Mouse (Mus musculus) CH12.LX (cell line): ENCODE measurements around the gene Scgb2a2. TPM values are rescaled to one million over a fixed set of nuclear protein-coding genes. Genes with fewer than 3 reads are reported as not detected.

Source experiments
- DNase-seq: peaks from one replicate; pipeline ENCODE4 v3.0.0-alpha.2; 2013; ENCODE audit errors: extremely low read depth
- H3K27ac ChIP-seq: 2 replicates; pipeline ENCODE4 v1.5.1; 2012; ENCODE audit warnings: low read depth, mild to moderate bottlenecking, control low read depth, moderate library complexity; ENCODE audit not compliant: insufficient read depth
- H3K27me3 ChIP-seq: replicated peaks from 2 replicates; pipeline ENCODE3; 2012; ENCODE audit warnings: inconsistent platforms
- H3K36me3 ChIP-seq, 2 experiments: replicated peaks in 1 of 2; 2 replicates each; pipeline versions ENCODE3 to v1.6.1; 2012; ENCODE audit warnings: inconsistent platforms in 1 of 2, low read length in 1 of 2, mild to moderate bottlenecking in 1 of 2, mixed read lengths in 1 of 2, moderate library complexity in 1 of 2; ENCODE audit not compliant: control insufficient read depth in 1 of 2, insufficient read depth in 1 of 2
- H3K4me1 ChIP-seq, 2 experiments: 2 replicates each; pipeline ENCODE4 v1.6.1; 2012; ENCODE audit warnings: inconsistent platforms in 1 of 2, moderate library complexity in 1 of 2; ENCODE audit not compliant: insufficient read depth in 2 of 2, control insufficient read depth in 1 of 2
- H3K4me2 ChIP-seq: 2 replicates; pipeline ENCODE4 v1.6.1; 2012; ENCODE audit warnings: low read depth, mild to moderate bottlenecking, control low read depth; ENCODE audit not compliant: poor library complexity, insufficient read depth, severe bottlenecking
- H3K4me3 ChIP-seq, 3 experiments: fragments of 150-350 bp in 1 of 3; sonication (generic) in 1 of 3; replicated peaks in 1 of 3; 2 replicates each; pipeline versions ENCODE3 to v1.5.1; 2011 to 2012; ENCODE audit warnings: low read depth in 2 of 3, low read length in 2 of 3, mild to moderate bottlenecking in 2 of 3, moderate library complexity in 2 of 3, control low read depth in 1 of 3, improper control_type of control experiment in 1 of 3, inconsistent platforms in 1 of 3, mixed read lengths in 1 of 3; ENCODE audit not compliant: poor library complexity in 1 of 3
- H3K79me2 ChIP-seq: replicated peaks from 2 replicates; pipeline ENCODE4 v1.6.1; 2012; ENCODE audit warnings: mild to moderate bottlenecking, moderate library complexity; ENCODE audit not compliant: control insufficient read depth, poor library complexity, insufficient read depth, severe bottlenecking; ENCODE audit errors: extremely low read depth
- H3K9ac ChIP-seq: 2 replicates; pipeline ENCODE4 v1.6.1; 2012; ENCODE audit warnings: low read depth, mild to moderate bottlenecking, control low read depth, moderate library complexity; ENCODE audit not compliant: insufficient read depth
- H3K9me3 ChIP-seq: replicated peaks from 2 replicates; pipeline ENCODE3; 2012; ENCODE audit warnings: low read length, inconsistent platforms, mixed read lengths
- CHD1 ChIP-seq: IDR thresholded peaks from 2 replicates; pipeline ENCODE4 v1.6.1; 2012; ENCODE audit warnings: low read depth, low read length, improper control_type of control experiment, inconsistent platforms
- CHD2 ChIP-seq: IDR thresholded peaks from 2 replicates; pipeline ENCODE4 v1.6.1; 2011; ENCODE audit warnings: low read length, improper control_type of control experiment
- ETS1 ChIP-seq: conservative IDR thresholded peaks from 2 replicates; pipeline ENCODE4 v1.6.1; 2012; ENCODE audit warnings: low read depth, mild to moderate bottlenecking, inconsistent platforms, low read length, improper control_type of control experiment, moderate library complexity
- GABPA ChIP-seq: IDR thresholded peaks from 2 replicates; pipeline ENCODE4 v1.6.1; 2012; ENCODE audit warnings: low read depth, low read length, improper control_type of control experiment, inconsistent platforms; ENCODE audit not compliant: insufficient replicate concordance
- IRF4 ChIP-seq: IDR thresholded peaks from 2 replicates; pipeline ENCODE4 v1.6.1; 2014; ENCODE audit warnings: low read depth, mild to moderate bottlenecking, inconsistent platforms, low read length, improper control_type of control experiment
- JUND ChIP-seq: conservative IDR thresholded peaks from 2 replicates; pipeline ENCODE4 v1.6.1; 2011; ENCODE audit warnings: low read depth, low read length, improper control_type of control experiment
- KAT2A ChIP-seq: IDR thresholded peaks from 2 replicates; pipeline ENCODE4 v1.6.1; 2012; ENCODE audit warnings: low read length, improper control_type of control experiment, inconsistent platforms; ENCODE audit not compliant: insufficient replicate concordance
- MAFK ChIP-seq: IDR thresholded peaks from 2 replicates; pipeline ENCODE4 v1.6.1; 2011; ENCODE audit warnings: low read length, improper control_type of control experiment; ENCODE audit not compliant: insufficient replicate concordance
- MAX ChIP-seq: IDR thresholded peaks from 2 replicates; pipeline ENCODE4 v1.6.1; 2011; ENCODE audit warnings: low read length, improper control_type of control experiment
- MAZ ChIP-seq: IDR thresholded peaks from 2 replicates; pipeline ENCODE4 v1.6.1; 2012; ENCODE audit warnings: low read depth, mild to moderate bottlenecking, inconsistent platforms, low read length, improper control_type of control experiment, moderate library complexity
- MEF2A ChIP-seq: IDR thresholded peaks from 2 replicates; pipeline ENCODE4 v1.6.1; 2014; ENCODE audit warnings: low read depth, mild to moderate bottlenecking, inconsistent platforms, low read length, improper control_type of control experiment, borderline replicate concordance
- MYC ChIP-seq: IDR thresholded peaks from 2 replicates; pipeline ENCODE4 v1.6.1; 2011; ENCODE audit warnings: low read depth, mild to moderate bottlenecking, improper control_type of control experiment, low read length
- NELFE ChIP-seq: IDR thresholded peaks from 2 replicates; pipeline ENCODE4 v1.6.1; 2011; ENCODE audit warnings: low read depth, low read length, improper control_type of control experiment
- NRF1 ChIP-seq: IDR thresholded peaks from 2 replicates; pipeline ENCODE4 v1.6.1; 2014; ENCODE audit warnings: low read depth, mild to moderate bottlenecking, inconsistent platforms, low read length, improper control_type of control experiment, moderate library complexity
- PAX5 ChIP-seq: IDR thresholded peaks from 2 replicates; pipeline ENCODE4 v1.6.1; 2012; ENCODE audit warnings: low read length, inconsistent platforms, mixed read lengths
- POLR2A ChIP-seq: IDR thresholded peaks from 2 replicates; pipeline ENCODE4 v1.6.1; 2011; ENCODE audit warnings: low read depth, mild to moderate bottlenecking, improper control_type of control experiment, low read length
- RAD21 ChIP-seq: IDR thresholded peaks from 2 replicates; pipeline ENCODE4 v1.6.1; 2011; ENCODE audit warnings: low read depth, mild to moderate bottlenecking, low read length, improper control_type of control experiment, moderate library complexity
- RCOR1 ChIP-seq: conservative IDR thresholded peaks from 2 replicates; pipeline ENCODE4 v1.6.1; 2012; ENCODE audit warnings: low read depth, mild to moderate bottlenecking, inconsistent platforms, low read length, improper control_type of control experiment
- SIN3A ChIP-seq: IDR thresholded peaks from 2 replicates; pipeline ENCODE4 v1.6.1; 2012; ENCODE audit warnings: low read length, improper control_type of control experiment, inconsistent platforms
- TCF12 ChIP-seq: IDR thresholded peaks from 2 replicates; pipeline ENCODE4 v1.6.1; 2014; ENCODE audit warnings: low read depth, mild to moderate bottlenecking, inconsistent platforms, low read length, improper control_type of control experiment
- USF1 ChIP-seq: IDR thresholded peaks from 2 replicates; pipeline ENCODE4 v1.6.1; 2014; ENCODE audit warnings: low read depth, mild to moderate bottlenecking, inconsistent platforms, low read length, improper control_type of control experiment
- ZMIZ1 ChIP-seq: IDR thresholded peaks from 2 replicates; pipeline ENCODE4 v1.6.1; 2012; ENCODE audit warnings: low read depth, mild to moderate bottlenecking, inconsistent platforms, low read length, improper control_type of control experiment
- dilution Hi-C: fragments of 300-500 bp; cut with MboI; formaldehyde crosslinking; loops from 2 replicates; pipeline ENCODE4 v1.14.3; 2020; ENCODE audit warnings: low sequenced_read_pairs; ENCODE audit not compliant: extremely low pct_unique_long_range_greater_than_20kb, extremely low pct_ligation_motif_present
- in situ Hi-C: fragments of 300-500 bp; cut with MboI; formaldehyde crosslinking; loops from 3 replicates; pipeline ENCODE4 v1.14.3; 2019; ENCODE audit warnings: low sequenced_read_pairs, low pct_ligation_motif_present, low pct_unique_long_range_greater_than_20kb, mixed read lengths
- polyA plus RNA-seq: library from polyadenylated mRNA; unstranded; fragments of >175 nt; gene quantifications from 2 replicates; pipeline ENCODE4 v1.2.1, GENCODE M21; 2012; ENCODE audit warnings: low read depth; ENCODE audit not compliant: insufficient read length
- total RNA-seq, 2 experiments: library from RNA; depleted of rRNA; stranded (reverse); fragments of 300-350 nt in 1 of 2; fragments of >200 nt in 1 of 2; gene quantifications; 2 replicates each; pipeline ENCODE4 v1.2.3; 2012 to 2014

The Scgb2a2 gene
- total and polyA plus RNA-seq, 3 experiments: not detected

- H3K9me3 ChIP-seq: no peaks in the 10 kb centered on the region
- dilution Hi-C loops: no loop called here
Observed at GRCm38 (mm10) chr19:9864856-9865255, 17.5 kb downstream of the Scgb2a2 start.

GRCm38 (mm10) chr19:9865466-9865865 lies 18.1 kb downstream of the Scgb2a2 start:
- Histone ChIP-seq H3K4me3 (no peak overlapping the region), H3K27ac (no peak overlapping the region), H3K9ac (no peak overlapping the region), H3K27me3 (no peaks in the 10 kb centered on the region), H3K36me3 (peaks cover 5 to 17% of the 10 kb centered on the region in 2 experiments), H3K9me3 (no peaks in the 10 kb centered on the region)
- no peak for DNase-seq
- TF ChIP-seq PAX5 (no peak), TCF12 (no peak), RCOR1 (no peak), KAT2A (no peak), MYC (no peak), USF1 (no peak), GABPA (no peak)
- TF ChIP-seq, all 38 proteins: peak for 0
- in situ Hi-C loops: loop anchor here (25.0 kb wide), 1 partner anchor 1028 kb away; the partner anchor contains the start of genes AC129217.1, Bscl2 and Gng3
- H3K79me2 ChIP-seq: no peaks in the 10 kb centered on the region
- dilution Hi-C loops: no loop called here
- H3K4me1 ChIP-seq: no peaks in the 10 kb centered on the region
- no peak overlapping the region for H3K4me2 ChIP-seq

More at GRCm38 (mm10) chr19:9864856-9865255, 17.5 kb downstream of the Scgb2a2 start:
- no peaks in the 10 kb centered on the region for H3K4me1 ChIP-seq
- H3K4me3 ChIP-seq: no peak overlapping the region
- TF ChIP-seq JUND (no peak), KAT2A (no peak)
- in situ Hi-C loops: loop anchor here (25.0 kb wide), 1 partner anchor 1028 kb away; the partner anchor contains the start of genes AC129217.1, Bscl2 and Gng3
- H3K4me2 ChIP-seq: no peak overlapping the region
- H3K79me2 ChIP-seq: no peaks in the 10 kb centered on the region
- no peak overlapping the region for H3K27ac ChIP-seq
- peaks cover 4 to 14% of the 10 kb centered on the region in 2 experiments for H3K36me3 ChIP-seq
- no peak for DNase-seq
- H3K27me3 ChIP-seq: no peaks in the 10 kb centered on the region
- no peak overlapping the region for H3K9ac ChIP-seq

GRCm38 (mm10) chr19:9878186-9878835 lies 30.9 kb downstream of the Scgb2a2 start:
- H3K27me3 ChIP-seq: no peaks in the 10 kb centered on the region
- TF ChIP-seq MAX (no peak), GABPA (no peak), MEF2A (no peak), SIN3A (no peak), RCOR1 (no peak), NRF1 (no peak), MAFK (no peak), ETS1 (no peak), MAZ (no peak), USF1 (no peak), POLR2A (no peak), NELFE (no peak), RAD21 (no peak), JUND (no peak), ZMIZ1 (no peak), CHD2 (no peak), CHD1 (no peak), IRF4 (no peak)
- no peaks in the 10 kb centered on the region; the same call in none of the 2 replicates for H3K79me2 ChIP-seq
- no peaks in the 10 kb centered on the region for H3K9me3 ChIP-seq
- DNase-seq: no peak
- dilution Hi-C loops (no loop called here), in situ Hi-C loops (no loop called here)
- peaks cover 0 to 11% of the 10 kb centered on the region in 2 experiments; a peak in 2 of 4 replicates for H3K4me1 ChIP-seq
- no peak overlapping the region for H3K9ac ChIP-seq
- no peak overlapping the region for H3K4me3 ChIP-seq
- peaks cover 77 to 94% of the 10 kb centered on the region in 2 experiments for H3K36me3 ChIP-seq
- H3K4me2 ChIP-seq: no peak overlapping the region
- H3K27ac ChIP-seq: no peak overlapping the region
